Mouse (Mus musculus): ENCODE measurements around the gene Dnajc22. TPM values are rescaled to one million over a fixed set of nuclear protein-coding genes. Genes with fewer than 3 reads are reported as not detected.

Dnajc22 gene
- total RNA-seq, 2 experiments from 2014 or later: not detected

- ATAC-seq (replicated peaks; ENCODE audit: low FRiP score, poor library complexity, severe bottlenecking): no peak
These were observed 19.9 kb downstream of the Dnajc22 start for GRCm38 (mm10) chr15:99112843-99113395.

GRCm38 (mm10) chr15:99113396-99113975 lies 20.5 kb downstream of the Dnajc22 start:
- no peak for ATAC-seq (replicated peaks; ENCODE audit: low FRiP score, poor library complexity, severe bottlenecking)

GRCm38 (mm10) chr15:99114312-99115064 lies 21.5 kb downstream of the Dnajc22 start:
- no peak for ATAC-seq (replicated peaks; ENCODE audit: low FRiP score, poor library complexity, severe bottlenecking)

- no peak for ATAC-seq (replicated peaks; ENCODE audit: low FRiP score, poor library complexity, severe bottlenecking)
These were observed 22.1 kb downstream of the Dnajc22 start for GRCm38 (mm10) chr15:99115065-99115423.

- ATAC-seq (replicated peaks; ENCODE audit: low FRiP score, poor library complexity, severe bottlenecking): no peak
These were observed 23.6 kb downstream of the Dnajc22 start for GRCm38 (mm10) chr15:99116539-99116938.

- no peak for ATAC-seq (replicated peaks; ENCODE audit: low FRiP score, poor library complexity, severe bottlenecking)
These were observed 27.8 kb downstream of the Dnajc22 start for GRCm38 (mm10) chr15:99120814-99121213.

GRCm38 (mm10) chr15:99122642-99123041 lies 29.7 kb downstream of the Dnajc22 start:
- no peak for ATAC-seq (replicated peaks; ENCODE audit: low FRiP score, poor library complexity, severe bottlenecking)

- ATAC-seq (replicated peaks; ENCODE audit: low FRiP score, poor library complexity, severe bottlenecking): no peak
These were observed 32.7 kb downstream of the Dnajc22 start, which contains the start of gene Spats2 for GRCm38 (mm10) chr15:99125711-99126080. Gene Spats2, plus strand, starts transcription at chr15:99125916.

- ATAC-seq (replicated peaks; ENCODE audit: low FRiP score, poor library complexity, severe bottlenecking): no peak
These were observed 33.3 kb downstream of the Dnajc22 start for GRCm38 (mm10) chr15:99126081-99126815.

- no peak for ATAC-seq (replicated peaks; ENCODE audit: low FRiP score, poor library complexity, severe bottlenecking)
These were observed 33.9 kb downstream of the Dnajc22 start for GRCm38 (mm10) chr15:99126816-99127365.

GRCm38 (mm10) chr15:99127851-99128522 lies 35.0 kb downstream of the Dnajc22 start:
- no peak for ATAC-seq (replicated peaks; ENCODE audit: low FRiP score, poor library complexity, severe bottlenecking)

GRCm38 (mm10) chr15:99129441-99129840 lies 36.5 kb downstream of the Dnajc22 start:
- ATAC-seq (replicated peaks; ENCODE audit: low FRiP score, poor library complexity, severe bottlenecking): no peak

- ATAC-seq (replicated peaks; ENCODE audit: low FRiP score, poor library complexity, severe bottlenecking): no peak
These were observed 37.3 kb downstream of the Dnajc22 start for GRCm38 (mm10) chr15:99129956-99130910.

GRCm38 (mm10) chr15:99138389-99138788 lies 45.4 kb downstream of the Dnajc22 start:
- ATAC-seq (replicated peaks; ENCODE audit: low FRiP score, poor library complexity, severe bottlenecking): no peak

GRCm38 (mm10) chr15:99139669-99140068 lies 46.7 kb downstream of the Dnajc22 start:
- peak; percentile 60 for ATAC-seq (replicated peaks; ENCODE audit: low FRiP score, poor library complexity, severe bottlenecking)

GRCm38 (mm10) chr15:99150516-99150915 lies 57.5 kb downstream of the Dnajc22 start:
- ATAC-seq (replicated peaks; ENCODE audit: low FRiP score, poor library complexity, severe bottlenecking): no peak

GRCm38 (mm10) chr15:99151324-99151723 lies 58.4 kb downstream of the Dnajc22 start:
- ATAC-seq (replicated peaks; ENCODE audit: low FRiP score, poor library complexity, severe bottlenecking): no peak

GRCm38 (mm10) chr15:99153466-99153865 lies 60.5 kb downstream of the Dnajc22 start:
- ATAC-seq (replicated peaks; ENCODE audit: low FRiP score, poor library complexity, severe bottlenecking): no peak
